Mouse (Mus musculus) adrenal gland, adult 18-20 months (tissue): Measurements from ENCODE around the gene Ppp4r2. TPM values are rescaled to one million over a fixed set of nuclear protein-coding genes. Genes with fewer than 3 reads are reported as not detected.
A peak's percentile ranks its signal among the peaks of the same experiment; 100 is the strongest.

Experiments
- DNase-seq, 2 experiments: peaks; one replicate each; pipeline ENCODE4 v3.0.0; 2021 to 2022; ENCODE audit warnings: low spot score in 2 of 2
- total RNA-seq, 2 experiments: library from RNA; stranded (reverse); gene quantifications; 1 replicate in 1 of 2; 2 replicates in 1 of 2; pipeline ENCODE4 v1.2.3; 2021

The Ppp4r2 gene
- total RNA-seq, 2 experiments from 2014 or later: 87.4 to 92.1 TPM

GRCm38 (mm10) chr6:100882381-100883213 lies 49.2 kb downstream of the Ppp4r2 start:
- peak; percentile 73 to 75 for DNase-seq

- DNase-seq: peak in 1 of 2 experiments; percentile 35
Observed at GRCm38 (mm10) chr6:100883233-100883632, 49.8 kb downstream of the Ppp4r2 start.

DNA sequence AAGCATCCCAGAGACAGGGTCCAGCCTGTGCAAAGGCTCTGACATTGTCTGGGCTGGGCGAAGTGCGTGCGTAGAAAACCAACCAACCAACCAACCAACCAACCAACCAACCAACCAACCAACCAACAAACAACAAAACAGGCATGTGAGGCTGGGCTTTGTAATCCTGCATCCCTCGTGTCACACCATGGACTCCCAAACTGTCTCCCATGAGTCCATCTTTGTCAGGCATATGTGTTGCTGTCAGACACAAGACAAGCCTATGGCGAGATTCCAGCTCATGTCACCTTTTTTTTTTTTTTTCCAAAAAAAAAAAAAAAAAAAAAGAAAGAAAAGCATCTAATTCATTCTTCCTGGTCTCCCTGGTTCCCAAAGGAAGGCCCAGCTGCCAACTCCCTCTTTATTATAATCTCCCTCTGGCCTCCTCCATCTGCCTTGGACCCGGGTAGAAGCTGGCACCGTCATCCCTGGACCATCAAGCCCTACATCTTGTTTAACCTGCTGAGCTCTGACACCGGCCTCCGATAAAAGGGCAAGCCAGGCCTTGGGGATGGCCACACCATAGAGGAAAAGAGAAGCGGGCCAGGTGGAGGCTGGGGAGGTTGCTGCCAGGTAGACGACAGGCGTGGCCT lies 51.3 kb downstream of the Ppp4r2 start:
- DNase-seq: no peak

GRCm38 (mm10) chr6:100885376-100885775 lies 52.0 kb downstream of the Ppp4r2 start:
- DNase-seq: no peak

GRCm38 (mm10) chr6:100887012-100887411 lies 53.6 kb downstream of the Ppp4r2 start:
- DNase-seq: no peak

DNA sequence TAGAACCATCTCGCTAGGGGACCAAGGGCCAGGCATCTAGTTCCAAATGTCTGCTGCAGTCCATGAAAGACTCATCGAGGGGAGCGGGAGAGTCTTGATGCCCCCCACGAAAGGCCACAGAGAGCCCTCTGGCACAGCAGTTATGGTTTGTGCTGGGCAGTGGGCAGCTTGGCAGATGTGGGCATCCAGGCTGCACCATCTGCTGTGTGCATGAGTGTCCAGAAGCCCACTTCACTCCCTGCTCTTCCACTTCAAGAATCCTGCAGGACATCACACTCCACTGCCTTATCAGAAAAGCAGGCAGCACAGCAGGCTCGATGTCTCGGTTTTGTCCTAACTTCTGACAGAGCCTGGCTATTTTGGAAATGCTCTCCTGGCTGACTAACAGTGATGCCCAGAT lies 55.9 kb downstream of the Ppp4r2 start:
- DNase-seq: no peak

DNA sequence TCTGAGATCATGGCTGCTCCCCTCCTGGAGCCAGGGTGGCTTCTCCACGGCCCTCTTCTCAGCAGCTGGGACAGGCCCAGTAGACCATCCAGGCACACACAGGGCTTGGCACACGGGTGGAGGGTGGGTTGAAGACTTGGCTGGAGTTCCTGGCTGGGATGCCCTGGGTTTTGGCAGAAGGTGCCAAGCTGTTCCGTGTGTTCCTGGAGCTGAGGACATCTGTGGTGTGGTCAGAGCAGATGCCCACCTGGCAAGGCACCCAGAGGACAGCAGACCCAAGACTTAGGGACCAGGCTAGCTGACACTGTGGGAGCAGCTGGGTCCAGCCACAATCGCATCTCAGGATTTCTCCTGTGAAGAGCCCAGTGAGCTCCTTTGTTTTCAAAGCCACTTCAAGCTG lies 59.1 kb downstream of the Ppp4r2 start:
- DNase-seq: no peak

DNA sequence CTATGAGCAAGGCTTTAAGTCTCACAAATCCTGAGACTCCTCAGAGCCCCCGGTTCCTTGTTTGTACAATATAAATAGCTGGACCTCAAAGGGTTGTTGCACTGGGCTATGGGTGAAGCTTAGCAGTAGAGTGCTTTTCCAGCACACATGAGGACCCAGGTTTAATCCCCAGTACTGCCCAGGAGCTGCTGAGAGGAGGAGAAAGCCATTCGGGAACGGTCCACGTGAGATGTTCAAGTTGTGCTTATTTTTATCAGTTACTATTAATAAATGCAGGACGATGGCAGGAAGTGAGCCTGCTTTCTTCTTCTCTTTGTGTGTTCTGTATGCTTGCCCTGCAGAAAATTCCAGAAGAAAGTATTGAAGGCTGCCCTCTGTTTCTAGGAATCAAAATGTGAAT lies 59.7 kb downstream of the Ppp4r2 start:
- DNase-seq: no peak

- DNase-seq: no peak
Observed at GRCm38 (mm10) chr6:100895183-100895582, 61.8 kb downstream of the Ppp4r2 start.

GRCm38 (mm10) chr6:100896883-100897282 lies 63.5 kb downstream of the Ppp4r2 start:
- no peak for DNase-seq

DNA sequence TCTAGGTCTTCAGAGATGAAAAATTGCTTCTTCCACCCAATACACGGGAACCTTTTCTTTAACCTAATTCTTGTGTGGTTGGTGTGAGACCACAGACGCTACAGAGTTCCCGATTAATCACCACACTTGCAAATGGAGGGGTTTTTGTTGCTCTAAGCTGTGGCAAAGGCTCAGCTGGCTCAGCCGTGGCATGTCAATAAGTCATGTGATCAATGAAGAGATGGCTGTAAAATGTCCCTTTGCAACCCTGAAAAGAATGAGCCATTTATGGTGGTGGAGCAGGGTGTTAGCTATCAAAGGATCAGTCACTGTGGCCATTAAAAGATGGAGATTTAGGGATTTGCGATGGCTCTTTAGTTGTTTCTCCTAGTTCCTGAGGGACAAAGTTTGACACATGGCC lies 71.0 kb downstream of the Ppp4r2 start:
- DNase-seq: no peak

GRCm38 (mm10) chr6:100910136-100910675 lies 76.8 kb downstream of the Ppp4r2 start:
- DNase-seq: no peak

Other genes starting within 250 kb of the Ppp4r2 start
- 10 to 100 TPM in 1 of 2 experiments, 1 to 10 TPM in 1; 9.0 to 10.6 TPM for gene Shq1, start 162.5 kb upstream of the Ppp4r2 start, total RNA-seq
- under 1 TPM; 0.30 to 0.80 TPM for gene Gxylt2, start 128.9 kb upstream of the Ppp4r2 start, total RNA-seq